Mouse (Mus musculus) testis, postnatal 14 days (tissue): ENCODE measurements around the gene Syn3.
A peak's percentile ranks its signal among the peaks of the same experiment; 100 is the strongest.

Experiments used
- DNase-seq: peaks from one replicate; pipeline ENCODE4 v3.0.0; 2021; ENCODE audit warnings: low spot score

Syn3 gene

GRCm38 (mm10) chr10:86368811-86369210 lies 129.9 kb downstream of the Syn3 start:
- no peak for DNase-seq

GRCm38 (mm10) chr10:86367346-86367745 lies 131.3 kb downstream of the Syn3 start:
- DNase-seq: no peak

GRCm38 (mm10) chr10:86365632-86366092 lies 133.0 kb downstream of the Syn3 start:
- DNase-seq: no peak

GRCm38 (mm10) chr10:86363669-86364309 lies 134.9 kb downstream of the Syn3 start:
- no peak for DNase-seq

GRCm38 (mm10) chr10:86359699-86360098 lies 139.0 kb downstream of the Syn3 start:
- no peak for DNase-seq

GRCm38 (mm10) chr10:86359208-86359607 lies 139.5 kb downstream of the Syn3 start:
- DNase-seq: no peak

GRCm38 (mm10) chr10:86358307-86358975 lies 140.3 kb downstream of the Syn3 start:
- DNase-seq: no peak

- DNase-seq: no peak
Measured at GRCm38 (mm10) chr10:86356819-86357563, 141.7 kb downstream of the Syn3 start.

- no peak for DNase-seq
Measured at GRCm38 (mm10) chr10:86352521-86352920, 146.2 kb downstream of the Syn3 start.

- no peak for DNase-seq
Measured at GRCm38 (mm10) chr10:86351287-86351686, 147.4 kb downstream of the Syn3 start.

- no peak for DNase-seq
Measured at GRCm38 (mm10) chr10:86346235-86346840, 152.4 kb downstream of the Syn3 start.

GRCm38 (mm10) chr10:86345645-86346044 lies 153.1 kb downstream of the Syn3 start:
- DNase-seq: no peak

GRCm38 (mm10) chr10:86344654-86345053 lies 154.0 kb downstream of the Syn3 start:
- no peak for DNase-seq

- no peak for DNase-seq
Measured at GRCm38 (mm10) chr10:86343931-86344330, 154.8 kb downstream of the Syn3 start.

- DNase-seq: no peak
Measured at GRCm38 (mm10) chr10:86343362-86343761, 155.3 kb downstream of the Syn3 start.

GRCm38 (mm10) chr10:86342713-86343112 lies 156.0 kb downstream of the Syn3 start:
- no peak for DNase-seq

- no peak for DNase-seq
Measured at GRCm38 (mm10) chr10:86342151-86342550, 156.5 kb downstream of the Syn3 start.

- DNase-seq: peak; percentile 20
Measured at GRCm38 (mm10) chr10:86341589-86341988, 157.1 kb downstream of the Syn3 start.

- no peak for DNase-seq
Measured at GRCm38 (mm10) chr10:86340991-86341527, 157.6 kb downstream of the Syn3 start.

- DNase-seq: no peak
Measured at GRCm38 (mm10) chr10:86340421-86340820, 158.3 kb downstream of the Syn3 start.

- peak; percentile 80 for DNase-seq
Measured at GRCm38 (mm10) chr10:86339649-86340379, 158.9 kb downstream of the Syn3 start.

- no peak for DNase-seq
Measured at GRCm38 (mm10) chr10:86339121-86339520, 159.6 kb downstream of the Syn3 start.
